Mouse (Mus musculus): ENCODE data around the gene Psd.

The Psd gene

GRCm38 (mm10) chr19:46338331-46338936 is 11.5 kb upstream of the Psd start, which contains the start of gene Cuedc2:
TSS of gene Cuedc2 (minus strand) at chr19:46338702.
- peak; percentile 99 for DNase-seq

GRCm38 (mm10) chr19:46337719-46338330 is 10.9 kb upstream of the Psd start:
- no peak for DNase-seq

DNA sequence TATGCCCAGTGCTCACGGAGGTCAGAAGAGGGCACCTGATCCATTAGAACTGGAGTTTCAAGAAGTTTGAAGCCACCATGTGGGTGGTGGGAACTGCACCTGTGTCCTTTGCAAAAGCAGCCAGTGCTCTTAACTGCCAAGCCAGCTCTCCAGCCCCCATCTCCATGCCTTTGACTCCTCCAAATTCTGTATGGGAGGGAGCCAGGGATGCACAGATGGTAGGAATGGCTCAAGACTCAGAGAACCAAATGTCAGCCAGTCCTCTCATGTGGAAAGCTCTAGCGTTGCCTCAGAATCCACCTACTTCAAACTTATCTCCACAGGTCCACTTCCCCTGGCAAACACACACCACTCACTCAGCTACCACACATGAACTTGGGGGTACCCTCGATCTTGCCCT is 7.0 kb upstream of the Psd start:
- DNase-seq: peak; percentile 72

- no peak for DNase-seq
Observed at GRCm38 (mm10) chr19:46332721-46333339, 5.9 kb upstream of the Psd start.

DNA sequence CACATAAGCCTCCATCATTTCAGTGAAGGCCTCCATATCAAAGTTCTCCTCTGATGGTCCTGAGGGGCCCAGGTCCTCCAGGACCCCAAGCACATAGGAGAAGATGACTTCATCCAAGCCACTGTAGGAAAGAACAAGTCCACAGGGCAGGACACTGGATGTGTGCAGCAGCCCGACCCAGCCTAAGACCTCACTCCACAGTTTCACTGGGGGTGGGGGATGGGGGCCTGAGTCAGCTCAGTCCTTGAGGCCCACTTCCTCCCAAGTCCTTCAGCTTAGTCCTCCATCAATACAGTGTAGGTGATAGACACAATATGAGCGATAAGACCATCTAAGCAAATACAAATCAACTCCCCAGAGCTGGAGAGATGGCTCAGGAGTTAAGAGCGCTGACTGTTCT is 5.0 kb upstream of the Psd start:
- no peak for DNase-seq

- DNase-seq: no peak
Observed at GRCm38 (mm10) chr19:46331326-46331725, 4.4 kb upstream of the Psd start.

DNA sequence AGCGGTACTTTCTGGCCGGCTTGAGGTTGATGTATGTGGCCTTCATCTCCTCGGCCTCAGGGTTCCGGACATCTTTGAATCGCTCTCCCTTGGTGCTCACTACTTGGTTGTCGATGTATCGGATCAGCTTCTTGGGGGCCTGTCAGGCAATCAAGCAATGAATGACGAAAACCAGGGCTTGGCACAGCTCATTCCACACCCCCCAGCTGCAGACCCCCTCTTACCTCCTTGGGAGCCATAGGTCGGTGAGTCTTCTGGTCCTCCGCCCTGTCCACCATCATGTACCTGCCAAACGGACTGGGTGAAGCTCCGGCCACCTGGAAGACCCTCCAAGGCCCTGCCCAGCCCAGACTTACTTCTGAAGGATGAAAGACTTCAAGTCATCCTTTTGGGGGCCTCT is 3.7 kb upstream of the Psd start:
- no peak for DNase-seq

- peak; percentile 82 for DNase-seq
Observed at GRCm38 (mm10) chr19:46329951-46330350, 3.0 kb upstream of the Psd start.

DNA sequence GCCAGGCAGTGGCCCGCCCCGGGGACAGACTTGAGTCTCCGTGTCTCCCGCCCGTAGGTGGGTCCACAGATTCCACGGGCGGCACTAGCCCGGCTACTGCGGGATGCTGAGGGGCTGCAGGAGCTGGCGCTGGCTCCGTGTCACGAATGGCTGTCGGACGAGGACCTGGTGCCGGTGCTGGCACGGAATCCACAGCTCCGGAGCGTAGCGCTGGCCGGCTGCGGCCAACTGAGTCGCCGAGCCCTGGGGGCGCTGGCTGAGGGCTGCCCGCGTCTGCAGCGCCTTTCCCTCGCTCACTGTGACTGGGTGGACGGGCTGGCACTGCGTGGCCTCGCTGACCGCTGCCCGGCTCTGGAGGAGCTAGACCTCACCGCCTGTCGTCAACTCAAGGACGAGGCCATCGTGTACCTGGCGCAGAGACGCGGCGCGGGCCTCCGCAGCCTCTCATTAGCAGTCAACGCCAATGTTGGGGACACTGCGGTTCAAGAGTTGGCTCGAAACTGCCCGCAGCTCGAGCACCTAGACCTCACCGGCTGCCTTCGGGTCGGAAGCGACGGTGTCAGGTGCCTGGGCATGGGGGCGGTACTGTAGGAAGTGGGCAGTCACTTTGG is 2.2 kb upstream of the Psd start:
- DNase-seq: no peak

DNA sequence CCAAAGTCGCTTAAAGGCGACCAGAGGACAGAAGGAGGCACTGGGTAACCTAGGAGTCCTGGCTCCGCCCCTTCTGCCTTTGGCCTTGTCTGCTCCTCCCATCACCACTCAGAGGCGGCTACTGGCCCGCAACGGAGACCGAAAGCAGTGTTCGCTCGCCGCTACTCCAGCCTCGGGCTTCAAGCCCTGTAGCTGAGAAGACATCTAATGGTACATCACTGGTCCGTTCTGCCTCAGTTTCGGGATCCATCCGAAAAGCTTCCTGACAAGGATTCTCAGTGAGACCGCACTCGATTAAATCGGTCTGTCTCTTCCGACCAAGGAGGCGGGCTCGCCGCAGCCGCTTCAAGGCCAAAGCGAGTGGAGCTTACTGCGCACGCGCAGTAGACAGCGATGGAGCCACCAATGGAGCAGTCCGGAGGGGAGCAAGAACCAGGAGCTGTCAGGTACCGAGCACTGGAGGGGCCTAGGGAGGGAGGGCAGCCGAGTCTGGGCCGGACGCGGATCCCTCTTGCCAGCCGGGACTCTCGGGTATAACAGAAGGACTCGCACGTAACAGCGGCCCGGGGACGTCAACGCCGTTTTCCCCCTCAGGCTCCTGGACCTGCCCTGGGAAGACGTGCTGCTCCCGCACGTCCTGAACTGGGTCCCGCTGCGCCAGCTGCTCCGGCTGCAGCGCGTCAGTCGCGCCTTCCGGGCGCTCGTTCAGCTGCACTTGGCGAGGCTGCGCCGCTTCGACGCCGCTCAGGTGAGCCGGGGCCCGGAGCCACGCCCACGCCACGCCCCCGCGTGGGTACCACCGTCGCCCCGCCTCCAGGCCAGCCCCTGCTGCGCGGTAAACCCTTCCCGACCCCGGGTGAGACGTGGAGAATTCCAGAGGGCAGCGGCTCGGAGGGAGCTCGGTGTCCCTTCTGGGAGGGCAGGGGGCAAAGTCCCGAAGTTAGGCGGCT is 1.4 kb upstream of the Psd start, which contains the start of gene Fbxl15:
Gene Fbxl15 (plus strand): TSS at position 104 of the 950 bp plus-strand sequence.
- DNase-seq: peak; percentile 96

DNA sequence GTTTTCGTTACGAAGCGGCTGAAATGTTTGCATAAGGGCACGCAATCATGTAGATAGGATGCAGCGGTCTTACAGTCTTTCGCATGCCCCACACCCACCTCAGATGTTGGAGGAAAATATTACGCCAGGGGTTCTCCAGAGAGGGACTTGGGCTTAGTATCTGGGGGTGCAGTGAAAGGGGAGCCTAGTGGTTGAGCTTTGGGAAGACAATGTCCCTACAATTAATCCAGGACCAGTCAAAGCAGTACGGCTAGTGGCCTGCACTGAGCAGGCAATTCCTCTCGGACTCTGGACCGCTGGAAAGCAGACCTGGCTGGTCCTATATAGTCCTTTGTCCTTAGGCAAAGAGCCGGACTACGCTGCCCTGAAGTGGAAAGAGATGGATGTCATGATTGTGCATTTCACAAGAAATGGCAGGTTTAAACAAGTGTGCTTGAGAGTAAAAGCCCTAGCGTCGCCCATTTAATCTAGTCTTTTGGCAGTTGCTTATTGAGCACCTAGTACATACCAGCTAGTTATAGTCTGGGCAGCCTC is 642 bp upstream of the Psd start:
- no peak for DNase-seq

DNA sequence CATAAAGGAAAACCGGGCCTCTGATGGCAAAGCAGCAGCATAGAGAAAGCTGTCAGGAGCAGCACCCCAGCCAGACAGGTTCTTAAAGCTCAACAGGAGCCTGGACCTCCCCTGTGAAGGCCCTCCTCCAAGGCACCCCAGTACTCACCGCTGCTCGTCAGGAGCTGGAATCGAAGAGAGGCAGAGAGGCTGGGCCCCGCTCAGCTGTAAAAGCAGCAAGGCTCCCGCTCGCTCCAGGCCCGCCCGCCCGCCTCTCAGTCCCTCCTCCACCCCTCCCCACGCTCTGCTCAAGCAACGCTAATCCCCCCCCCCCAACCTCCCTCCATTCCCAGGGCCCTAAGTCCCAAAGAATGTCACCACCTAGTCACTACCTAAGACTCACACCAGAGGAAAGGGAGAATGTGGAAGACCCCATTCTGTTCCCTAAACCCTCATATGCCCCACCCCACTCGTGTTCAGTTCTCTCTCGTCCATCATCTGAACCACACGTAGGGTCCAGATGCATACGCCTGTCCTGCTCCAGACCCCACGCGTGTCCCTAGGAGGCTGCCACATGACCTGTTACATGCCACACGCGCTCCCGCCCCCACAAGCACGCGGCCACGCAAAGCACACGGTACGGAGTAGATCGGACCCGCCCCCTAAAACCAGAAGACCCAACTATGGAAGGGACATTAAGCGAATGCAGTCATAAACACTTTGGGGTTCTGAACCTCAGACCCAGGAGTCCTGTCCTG is 769 bp downstream of the Psd start:
- DNase-seq: peak; percentile 62

GRCm38 (mm10) chr19:46324918-46325317 is 2.0 kb downstream of the Psd start:
- no peak for DNase-seq

GRCm38 (mm10) chr19:46324366-46324765 is 2.6 kb downstream of the Psd start:
- no peak for DNase-seq

DNA sequence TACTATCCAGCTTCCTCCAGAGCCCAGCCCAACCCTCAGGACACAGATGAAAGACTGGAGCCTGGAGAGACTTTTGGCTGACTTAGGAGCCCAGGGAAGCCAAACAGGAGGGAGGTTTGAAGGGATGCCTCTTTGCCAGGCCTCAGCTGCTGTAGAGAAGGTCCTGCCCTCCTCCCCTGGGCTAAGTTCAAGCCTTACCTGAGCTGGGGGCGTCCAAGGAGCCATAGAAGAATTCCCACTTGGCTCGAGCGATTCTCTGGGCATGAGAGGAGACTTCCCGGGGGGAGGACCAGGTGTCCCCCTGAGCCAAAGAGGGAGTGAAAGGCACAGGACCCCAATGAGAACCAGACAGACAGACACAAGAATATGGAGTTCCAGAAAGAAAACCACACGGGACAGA is 3.2 kb downstream of the Psd start:
- DNase-seq: no peak

DNA sequence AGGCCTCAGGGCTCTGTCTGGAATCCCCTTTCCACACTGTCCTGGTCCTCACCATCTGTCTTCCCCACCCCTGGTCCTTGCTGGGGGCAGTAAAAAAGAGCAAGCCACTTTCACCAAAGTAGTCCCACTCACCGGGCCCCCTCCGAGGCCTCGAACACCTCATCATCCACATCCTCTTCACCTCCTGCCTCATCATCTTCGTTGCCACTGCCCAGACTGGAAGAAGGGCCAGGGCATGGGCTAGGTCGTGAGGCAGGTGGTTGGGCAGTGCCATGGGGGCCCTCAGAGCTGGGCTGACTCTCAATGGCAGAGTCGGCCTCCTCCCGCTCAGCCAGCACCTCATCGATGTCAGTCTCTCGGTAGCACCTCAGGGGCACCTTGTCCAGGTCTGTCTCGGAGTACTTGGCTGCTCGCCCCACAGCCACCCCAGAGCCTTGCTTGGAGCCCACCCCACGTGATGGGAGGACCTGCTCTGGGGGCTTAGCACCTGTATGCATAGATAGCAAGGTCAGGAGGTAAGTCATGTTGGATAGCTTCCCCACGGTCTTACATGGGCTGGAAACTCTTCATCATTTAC is 3.9 kb downstream of the Psd start:
- DNase-seq: peak; percentile 52

DNA sequence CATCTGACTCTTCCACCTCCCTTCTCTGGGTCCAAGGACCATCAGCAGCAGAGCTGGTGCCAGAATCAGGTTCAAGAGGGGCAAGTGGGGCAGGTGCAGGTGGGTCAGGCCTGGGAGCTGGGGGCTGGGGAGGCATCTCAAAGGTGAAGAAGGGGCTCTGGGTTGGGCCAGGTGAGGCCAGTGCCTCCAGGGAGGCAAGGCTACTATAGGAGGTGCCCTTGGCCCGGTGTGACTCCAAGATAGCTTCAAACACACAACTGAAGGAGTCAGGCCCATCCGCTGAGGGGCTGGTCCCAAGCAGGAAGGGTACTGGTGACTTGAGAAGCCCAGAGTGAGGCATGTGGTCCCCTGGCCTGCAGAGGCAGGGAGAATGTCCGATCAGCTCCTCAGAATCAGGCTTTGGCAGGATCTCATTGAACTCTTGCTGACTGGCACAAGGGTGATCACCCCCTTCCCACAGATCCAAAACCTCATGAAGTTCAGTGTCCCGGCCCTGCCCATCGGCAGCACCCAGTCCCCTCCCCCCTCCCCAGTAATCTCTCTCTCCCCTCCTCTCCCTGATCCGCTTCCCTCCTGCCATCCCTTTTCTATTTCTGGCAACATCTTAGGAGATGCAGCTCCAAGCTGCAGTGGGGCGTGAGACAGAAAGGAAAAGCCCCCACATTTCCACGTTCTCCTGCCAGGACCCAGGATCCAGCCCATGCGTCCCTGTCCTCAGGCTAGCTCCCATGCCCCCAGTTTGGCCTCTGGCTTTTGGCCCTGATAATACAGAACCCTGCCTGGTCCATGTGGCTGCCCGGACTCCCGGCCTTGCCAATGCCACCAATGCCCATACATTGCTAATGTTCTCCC is 4.6 kb downstream of the Psd start:
- DNase-seq: peak; percentile 50

DNA sequence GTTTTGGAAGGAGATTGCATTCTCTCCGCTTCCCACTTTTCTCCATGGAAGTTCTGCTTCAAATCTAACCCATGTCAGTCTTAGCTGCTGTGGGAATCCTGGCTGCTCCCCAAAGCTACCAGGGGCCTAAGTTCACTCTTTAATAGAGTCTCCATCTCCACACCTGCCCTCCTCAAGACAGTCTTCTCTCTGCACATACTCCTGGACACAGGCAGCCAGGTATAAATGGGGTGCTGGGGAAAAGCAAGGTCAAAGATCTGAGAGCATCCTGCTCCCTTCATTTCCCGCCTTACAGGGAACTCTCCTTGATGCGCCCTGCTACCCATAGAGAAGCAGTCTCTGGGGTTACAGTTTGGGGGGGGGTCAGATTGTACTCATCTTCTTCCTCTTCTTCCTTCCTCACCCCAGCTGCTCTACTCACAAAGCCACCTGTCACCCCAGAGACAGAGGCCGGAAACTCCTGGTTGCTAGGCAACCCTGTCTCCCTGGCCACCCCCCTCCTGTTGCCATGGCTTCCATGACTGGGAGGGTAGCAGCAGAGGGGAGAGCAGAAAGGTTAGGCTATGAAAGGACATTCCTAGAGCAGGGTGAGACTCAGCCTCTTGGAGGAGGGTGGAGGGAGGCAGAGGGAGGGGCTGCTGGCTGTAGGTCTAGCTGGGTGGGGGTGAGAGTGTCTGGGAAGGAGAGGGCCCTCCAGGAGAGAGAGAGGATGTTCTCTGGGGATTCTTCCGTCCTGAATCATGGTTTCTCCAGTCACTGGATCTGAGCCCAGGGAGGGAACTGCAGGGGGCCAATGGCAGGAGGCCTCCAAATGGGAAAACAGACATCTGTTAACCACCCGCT is 5.6 kb downstream of the Psd start:
- DNase-seq: peak; percentile 81

DNA sequence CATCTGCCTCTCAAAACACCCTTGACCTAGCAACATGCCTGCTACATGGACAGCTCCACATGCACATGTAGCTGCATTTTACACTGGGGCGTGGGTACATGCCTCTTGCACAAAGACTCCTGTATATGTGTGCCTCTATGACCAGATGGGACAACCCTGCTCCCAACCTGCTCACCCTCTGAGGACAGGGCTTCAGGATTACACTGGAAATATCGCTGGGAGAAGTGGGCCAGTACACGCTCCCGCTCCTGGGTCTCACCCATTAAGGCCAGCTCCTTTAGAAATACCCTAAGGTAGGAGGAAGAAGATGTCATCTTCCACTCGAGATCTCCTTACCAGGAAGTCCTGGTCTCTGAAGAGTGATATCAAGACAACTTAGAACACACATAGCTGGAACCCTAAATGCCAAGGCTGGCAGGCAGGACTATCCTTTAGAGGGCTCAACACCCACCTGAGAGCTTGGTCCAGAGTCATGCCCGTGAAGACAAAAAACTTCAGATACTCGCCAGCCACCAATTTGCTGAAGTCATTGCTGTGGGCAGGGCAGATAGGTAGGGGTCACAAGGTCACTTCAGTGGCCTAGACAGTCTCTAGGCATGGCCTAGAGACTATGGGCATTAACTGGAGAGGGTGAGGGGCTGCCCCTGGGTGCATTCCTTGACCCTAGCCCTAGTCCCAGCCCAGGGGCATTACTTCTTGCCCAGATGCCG is 6.7 kb downstream of the Psd start:
- peak; percentile 37 for DNase-seq
